Mouse (Mus musculus) kidney, adult 2 months (tissue): ENCODE measurements at regions not wholly inside any gene's neighbourhood (a gene's known extent, or its start where the extent isn't known, plus 50 kb on each side); places are given as distances from the start of the nearest gene placed in this dataset.

ENCODE experiments used
- CTCF ChIP-seq: fragments of 200-500 bp; conservative IDR thresholded peaks from 2 replicates; pipeline ENCODE4 v1.5.1; 2011; ENCODE audit warnings: low read depth, mild to moderate bottlenecking, control low read depth, low read length, moderate library complexity, mixed read lengths; ENCODE audit not compliant: insufficient read depth, insufficient read length
- POLR2A ChIP-seq: fragments of 200-500 bp; IDR thresholded peaks from one replicate; pipeline ENCODE4 v1.6.1; 2011; ENCODE audit warnings: low read depth, low read length, control low read depth

GRCm38 (mm10) chr19:14685628-14686027 lies 87.8 kb upstream of the Tle4 start:
- TF ChIP-seq CTCF (no peak), POLR2A (no peak)
